Mouse (Mus musculus): ENCODE measurements around the gene Sh3rf1. TPM values are rescaled to one million over a fixed set of nuclear protein-coding genes. Genes with fewer than 3 reads are reported as not detected.

The Sh3rf1 gene
- polyA plus RNA-seq, 1 experiment from 2014 or later = 22.4 TPM

DNA sequence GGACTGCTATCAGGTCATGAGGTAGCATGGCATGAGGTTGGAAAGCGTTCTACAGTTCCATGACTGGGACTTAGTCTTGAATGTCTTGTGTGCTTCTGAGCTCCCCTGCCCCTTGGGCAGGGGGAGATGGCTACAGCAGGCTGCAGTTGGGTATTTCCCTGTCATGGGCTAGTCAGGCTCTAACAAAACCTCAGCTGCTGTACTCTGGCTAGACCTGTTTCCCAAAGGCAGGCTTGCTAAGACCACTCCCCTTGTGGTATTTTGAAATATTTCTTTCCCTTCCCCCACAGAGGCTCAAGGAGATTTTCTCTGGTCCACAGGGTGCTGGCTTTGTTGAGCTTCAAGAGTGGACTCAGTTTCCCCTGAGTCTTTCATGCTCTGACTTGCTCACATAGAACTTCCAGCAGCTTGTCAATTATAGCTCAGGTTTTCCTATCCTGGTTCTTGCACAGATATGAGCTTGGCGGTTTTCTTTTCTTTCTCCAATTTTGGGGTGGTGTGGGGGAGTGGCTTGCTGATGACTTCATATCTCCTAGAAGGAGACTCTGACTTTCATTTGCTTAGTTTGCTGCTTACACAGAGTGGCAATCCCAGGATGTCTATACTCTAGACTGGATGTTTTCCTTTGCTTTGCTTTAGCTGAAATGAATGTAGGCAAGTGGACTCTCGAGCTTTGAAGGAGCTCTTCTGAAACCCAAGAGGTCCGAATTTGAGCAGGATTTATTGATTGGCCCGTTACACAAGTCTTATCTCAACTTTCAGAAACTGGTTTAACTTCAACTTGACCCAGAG, 20.4 kb upstream of the Sh3rf1 start:
- H3K27me3 ChIP-seq = no peaks in the 10 kb centered on the region
- ATAC-seq (replicated peaks; ENCODE audit: low FRiP score) = no peak
- no peak overlapping the region for H3K27ac ChIP-seq
- no peaks in the 10 kb centered on the region for H3K4me1 ChIP-seq
- H3K9ac ChIP-seq = no peak overlapping the region
- no peaks in the 10 kb centered on the region for H3K36me3 ChIP-seq
- WGBS = 72% methylated on average over 5 of the region's 5 CpGs
- no peak overlapping the region for H3K4me3 ChIP-seq (replicated peaks)
- no peaks in the 10 kb centered on the region for H3K9me3 ChIP-seq (replicated peaks)
- H3K4me2 ChIP-seq = no peak overlapping the region

DNA sequence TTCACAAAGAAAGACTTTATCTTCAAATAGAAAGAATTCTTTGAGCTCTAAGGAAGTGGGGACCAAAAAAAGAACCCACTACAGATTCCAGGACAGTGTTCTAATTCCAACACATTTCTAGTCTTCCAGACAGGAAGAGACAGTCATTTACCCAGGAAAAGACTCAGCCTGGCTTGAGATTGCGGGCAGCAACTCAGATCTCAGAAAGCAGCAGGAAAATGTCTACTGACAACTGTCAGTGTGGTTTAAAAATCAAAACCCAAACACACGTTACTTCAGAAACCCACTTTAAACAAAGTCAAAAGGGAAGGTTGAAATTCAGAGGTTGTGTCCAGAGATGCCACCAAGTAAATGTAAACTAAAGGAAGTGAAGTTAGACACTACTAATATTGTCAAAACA, 16.8 kb upstream of the Sh3rf1 start:
- Histone ChIP-seq H3K36me3 (no peaks in the 10 kb centered on the region), H3K4me3 (replicated peaks) (no peak overlapping the region), H3K9ac (no peak overlapping the region), H3K27me3 (no peaks in the 10 kb centered on the region), H3K27ac (no peak overlapping the region), H3K9me3 (replicated peaks) (no peaks in the 10 kb centered on the region), H3K4me1 (no peaks in the 10 kb centered on the region), H3K4me2 (no peak overlapping the region)
- ATAC-seq (replicated peaks; ENCODE audit: low FRiP score) = no peak
- 59% methylated on average over 2 of the region's 2 CpGs for WGBS

GRCm38 (mm10) chr8:61207636-61208035, 16.0 kb upstream of the Sh3rf1 start:
- H3K4me1 ChIP-seq = no peaks in the 10 kb centered on the region
- WGBS = 56% methylated on average over 4 of the region's 4 CpGs
- ATAC-seq (replicated peaks; ENCODE audit: low FRiP score) = no peak
- H3K9me3 ChIP-seq (replicated peaks) = no peaks in the 10 kb centered on the region
- H3K27ac ChIP-seq = no peak overlapping the region
- no peak overlapping the region for H3K4me2 ChIP-seq
- no peaks in the 10 kb centered on the region for H3K27me3 ChIP-seq
- no peaks in the 10 kb centered on the region for H3K36me3 ChIP-seq
- no peak overlapping the region for H3K4me3 ChIP-seq (replicated peaks)
- H3K9ac ChIP-seq = no peak overlapping the region

DNA sequence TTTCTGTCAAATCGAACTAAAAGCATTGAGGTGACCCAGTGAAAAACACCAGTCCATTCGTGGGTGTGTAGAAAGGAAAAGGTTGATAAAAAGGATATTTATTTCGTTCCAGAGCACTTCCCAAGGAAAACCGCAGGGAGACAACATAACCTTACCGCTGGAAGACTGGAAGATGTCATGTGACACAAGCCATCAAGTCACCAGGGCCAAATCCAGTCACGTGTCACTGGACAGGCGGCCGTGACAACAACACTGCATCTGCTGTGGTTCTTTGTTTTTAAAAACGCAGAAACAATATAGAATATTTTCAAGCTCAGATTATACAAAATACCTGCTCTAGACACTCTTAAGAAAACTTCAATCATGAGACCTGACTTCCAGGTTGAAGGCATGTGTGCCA, 15.0 kb upstream of the Sh3rf1 start:
- Histone ChIP-seq H3K27me3 (no peaks in the 10 kb centered on the region), H3K4me1 (no peaks in the 10 kb centered on the region), H3K9ac (no peak overlapping the region), H3K27ac (no peak overlapping the region), H3K9me3 (replicated peaks) (no peaks in the 10 kb centered on the region), H3K4me3 (replicated peaks) (no peak overlapping the region), H3K4me2 (no peak overlapping the region), H3K36me3 (no peaks in the 10 kb centered on the region)
- WGBS = 85% methylated on average over 9 of the region's 9 CpGs
- ATAC-seq (replicated peaks; ENCODE audit: low FRiP score) = no peak

DNA sequence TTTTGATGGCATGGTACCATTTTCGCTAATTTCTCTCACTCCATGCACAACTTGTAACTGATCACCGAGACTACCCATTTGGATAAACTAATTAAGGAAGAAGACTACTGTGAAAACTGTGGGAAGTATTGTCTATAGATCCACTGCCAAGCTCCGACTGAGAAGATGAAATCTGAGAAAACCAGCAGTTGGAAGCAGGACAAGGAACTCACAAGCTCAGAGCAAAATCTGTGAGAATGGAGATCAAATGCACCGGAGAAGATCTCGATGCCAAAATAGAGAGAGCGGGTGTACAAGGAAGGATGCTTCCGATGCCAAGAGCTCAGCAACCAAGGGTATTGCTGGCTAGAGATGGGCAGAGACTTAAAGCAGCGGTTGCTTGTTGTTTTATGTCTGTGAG, 12.8 kb upstream of the Sh3rf1 start:
- Histone ChIP-seq H3K4me1 (peaks cover 10% of the 10 kb centered on the region), H3K27me3 (no peaks in the 10 kb centered on the region), H3K9me3 (replicated peaks) (no peaks in the 10 kb centered on the region), H3K4me2 (no peak overlapping the region), H3K36me3 (no peaks in the 10 kb centered on the region), H3K4me3 (replicated peaks) (no peak overlapping the region), H3K9ac (no peak overlapping the region), H3K27ac (no peak overlapping the region)
- ATAC-seq (replicated peaks; ENCODE audit: low FRiP score) = no peak
- 80% methylated on average over 8 of the region's 8 CpGs for WGBS

DNA sequence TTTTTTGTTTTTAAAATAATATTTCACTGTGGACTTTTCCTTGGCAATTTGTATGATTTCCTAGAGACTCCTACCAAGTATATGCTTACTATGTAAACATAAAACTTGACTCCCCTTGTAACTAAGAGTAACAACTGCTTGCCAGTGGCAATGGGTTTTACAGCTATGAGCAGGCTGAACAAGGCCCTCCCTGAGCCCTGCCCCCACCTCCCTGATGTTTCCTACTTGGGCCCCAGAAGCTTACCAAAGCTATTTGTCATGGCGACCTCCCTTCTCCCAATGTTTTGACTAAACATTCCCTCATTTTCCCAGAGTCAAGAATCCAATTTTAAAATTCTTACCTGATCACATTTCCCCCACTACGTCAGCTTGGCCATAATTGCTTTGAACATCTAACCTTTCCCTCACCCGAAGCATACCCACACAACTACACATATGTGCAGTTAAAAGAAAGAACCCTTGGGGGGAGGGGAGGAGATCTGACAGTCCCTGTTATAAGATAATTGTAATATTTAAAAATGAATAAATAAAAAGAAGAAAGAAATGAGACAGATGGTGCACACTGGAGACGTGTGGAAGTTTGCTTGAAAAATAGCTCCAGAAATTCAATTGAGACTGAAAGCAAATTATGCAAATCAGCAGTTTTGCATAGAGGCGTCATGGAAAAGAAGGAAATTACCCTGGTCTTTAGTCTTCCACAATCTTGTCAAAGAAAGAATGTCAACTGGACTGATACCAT, 8.4 kb upstream of the Sh3rf1 start:
- Histone ChIP-seq H3K4me2 (0 out of 2 replicates have a peak overlapping the region, but pooled peaks have one; percentile 4), H3K9me3 (replicated peaks) (no peaks in the 10 kb centered on the region), H3K36me3 (no peaks in the 10 kb centered on the region), H3K27me3 (no peaks in the 10 kb centered on the region), H3K4me1 (peaks cover 23% of the 10 kb centered on the region), H3K4me3 (replicated peaks) (no peak overlapping the region), H3K27ac (0 out of 2 replicates have a peak overlapping the region, but pooled peaks have one; percentile 18), H3K9ac (no peak overlapping the region)
- 37% methylated on average over 5 of the region's 5 CpGs for WGBS
- peak; percentile 89 for ATAC-seq (replicated peaks; ENCODE audit: low FRiP score)

- WGBS = 49% methylated on average over 3 of the region's 3 CpGs
- no peak overlapping the region for H3K9ac ChIP-seq
- H3K27ac ChIP-seq = peak overlapping the region; percentile 37; the same call in 1 of the 2 replicates
- ATAC-seq (replicated peaks; ENCODE audit: low FRiP score) = no peak
- no peaks in the 10 kb centered on the region for H3K36me3 ChIP-seq
- H3K4me2 ChIP-seq = no peak overlapping the region
- no peaks in the 10 kb centered on the region for H3K27me3 ChIP-seq
- H3K4me3 ChIP-seq (replicated peaks) = no peak overlapping the region
- no peaks in the 10 kb centered on the region for H3K9me3 ChIP-seq (replicated peaks)
- H3K4me1 ChIP-seq = peaks cover 23% of the 10 kb centered on the region
These were observed 6.7 kb upstream of the Sh3rf1 start for GRCm38 (mm10) chr8:61217017-61217416.

- no peak for ATAC-seq (replicated peaks; ENCODE audit: low FRiP score)
- H3K9me3 ChIP-seq (replicated peaks) = no peaks in the 10 kb centered on the region
- no peaks in the 10 kb centered on the region for H3K27me3 ChIP-seq
- no peak overlapping the region for H3K9ac ChIP-seq
- H3K4me1 ChIP-seq = peaks cover 23% of the 10 kb centered on the region
- no peaks in the 10 kb centered on the region for H3K36me3 ChIP-seq
- H3K4me2 ChIP-seq = no peak overlapping the region
- H3K4me3 ChIP-seq (replicated peaks) = no peak overlapping the region
- 58% methylated on average over 8 of the region's 8 CpGs for WGBS
- H3K27ac ChIP-seq = peak overlapping the region; percentile 37; the same call in 1 of the 2 replicates
These were observed 6.2 kb upstream of the Sh3rf1 start for GRCm38 (mm10) chr8:61217426-61217825.

- 93% methylated on average over 2 of the region's 2 CpGs for WGBS
- H3K27me3 ChIP-seq = no peaks in the 10 kb centered on the region
- H3K36me3 ChIP-seq = no peaks in the 10 kb centered on the region
- ATAC-seq (replicated peaks; ENCODE audit: low FRiP score) = no peak
- no peak overlapping the region for H3K27ac ChIP-seq
- H3K4me2 ChIP-seq = no peak overlapping the region
- peaks cover 28% of the 10 kb centered on the region for H3K4me1 ChIP-seq
- H3K9me3 ChIP-seq (replicated peaks) = no peaks in the 10 kb centered on the region
- H3K9ac ChIP-seq = no peak overlapping the region
- H3K4me3 ChIP-seq (replicated peaks) = no peak overlapping the region
These were observed 5.2 kb upstream of the Sh3rf1 start for GRCm38 (mm10) chr8:61218439-61218838.

DNA sequence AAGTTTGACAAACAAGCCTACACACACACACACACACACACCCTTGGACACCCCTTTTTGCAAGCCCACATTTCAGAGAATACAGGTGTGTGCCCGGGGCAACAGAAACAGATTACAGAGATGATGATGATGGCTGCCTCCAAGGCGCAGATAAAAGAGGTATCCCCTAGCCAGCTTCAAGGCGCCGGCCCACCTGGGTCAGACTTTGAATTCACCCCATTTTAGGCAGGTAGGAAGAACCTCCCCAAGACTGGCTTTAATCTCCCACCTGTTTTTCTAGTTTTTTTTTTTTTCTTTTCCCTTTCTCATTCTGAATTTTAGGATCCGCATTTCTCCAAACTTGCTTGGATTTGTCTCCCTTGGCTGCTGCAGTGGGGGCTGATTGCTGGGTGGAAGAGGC, 389 bp upstream of the Sh3rf1 start:
- Histone ChIP-seq H3K36me3 (peaks cover 4% of the 10 kb centered on the region; the same call in 1 of the 2 replicates), H3K27ac (peak overlapping the region; percentile 92), H3K9ac (peak overlapping the region; percentile 83), H3K4me2 (peak overlapping the region; percentile 79), H3K27me3 (no peaks in the 10 kb centered on the region), H3K4me3 (replicated peaks) (peak overlapping the region; percentile 87), H3K4me1 (peaks cover 35% of the 10 kb centered on the region), H3K9me3 (replicated peaks) (no peaks in the 10 kb centered on the region)
- ATAC-seq (replicated peaks; ENCODE audit: low FRiP score) = no peak
- 22% methylated on average over 5 of the region's 5 CpGs for WGBS

DNA sequence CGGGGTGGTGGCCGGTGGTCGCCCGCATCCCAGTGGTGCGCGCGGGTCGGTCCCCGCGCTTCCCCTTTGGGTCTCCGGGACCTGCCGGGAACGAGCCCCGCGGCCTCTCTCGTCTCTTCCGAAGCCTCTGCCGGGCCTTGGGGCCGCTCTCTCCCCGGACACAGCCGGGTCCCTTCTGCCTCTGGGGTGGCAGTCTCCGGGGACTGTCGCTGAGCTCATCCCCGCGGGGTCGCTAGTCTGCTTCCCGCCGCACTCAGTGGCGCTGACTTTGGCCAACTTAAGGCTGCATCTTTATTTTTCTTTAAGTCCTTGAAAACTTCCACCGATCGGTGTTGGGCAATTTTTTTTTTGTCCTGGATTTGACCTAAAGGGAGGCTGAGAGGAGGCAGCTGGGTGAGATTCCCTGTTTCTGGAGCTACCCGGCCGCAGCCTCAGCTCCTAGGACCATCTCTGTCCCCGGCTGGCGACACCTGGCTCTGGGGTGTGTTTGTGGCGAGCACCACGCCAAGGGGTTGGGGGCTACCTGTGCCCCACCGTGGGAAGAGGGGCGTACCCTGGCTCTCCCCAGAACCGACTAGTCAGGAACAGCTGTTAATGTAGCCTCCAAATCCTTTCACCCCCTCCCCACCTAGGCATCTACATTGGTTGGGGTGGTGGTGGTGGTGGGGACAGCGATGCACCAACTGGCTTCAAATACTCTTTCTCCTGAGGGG, 864 bp downstream of the Sh3rf1 start:
- H3K4me3 ChIP-seq (replicated peaks) = peak overlapping the region; percentile 87
- peak overlapping the region; percentile 83 for H3K9ac ChIP-seq
- H3K4me2 ChIP-seq = peak overlapping the region; percentile 79
- peak overlapping the region; percentile 92 for H3K27ac ChIP-seq
- H3K27me3 ChIP-seq = no peaks in the 10 kb centered on the region
- H3K4me1 ChIP-seq = peaks cover 45% of the 10 kb centered on the region
- 1% methylated on average over 41 of the region's 41 CpGs for WGBS
- peak; percentile 80 for ATAC-seq (replicated peaks; ENCODE audit: low FRiP score)
- peaks cover 4% of the 10 kb centered on the region; the same call in 1 of the 2 replicates for H3K36me3 ChIP-seq
- H3K9me3 ChIP-seq (replicated peaks) = no peaks in the 10 kb centered on the region

Data from kidney, embryonic 15.5 days (tissue).